Mouse (Mus musculus) right cerebral cortex, postnatal 4 days (tissue): ENCODE measurements around the gene Pla1a.
"Not testable (repeated sequence)": the region's sequence is repeated elsewhere in the genome, so short reads cannot be mapped to it uniquely, and the experiment has no call there.

Source experiments
- DNase-seq: peaks from one replicate; pipeline ENCODE4 v3.0.0-alpha.2; 2022

The Pla1a gene

DNA sequence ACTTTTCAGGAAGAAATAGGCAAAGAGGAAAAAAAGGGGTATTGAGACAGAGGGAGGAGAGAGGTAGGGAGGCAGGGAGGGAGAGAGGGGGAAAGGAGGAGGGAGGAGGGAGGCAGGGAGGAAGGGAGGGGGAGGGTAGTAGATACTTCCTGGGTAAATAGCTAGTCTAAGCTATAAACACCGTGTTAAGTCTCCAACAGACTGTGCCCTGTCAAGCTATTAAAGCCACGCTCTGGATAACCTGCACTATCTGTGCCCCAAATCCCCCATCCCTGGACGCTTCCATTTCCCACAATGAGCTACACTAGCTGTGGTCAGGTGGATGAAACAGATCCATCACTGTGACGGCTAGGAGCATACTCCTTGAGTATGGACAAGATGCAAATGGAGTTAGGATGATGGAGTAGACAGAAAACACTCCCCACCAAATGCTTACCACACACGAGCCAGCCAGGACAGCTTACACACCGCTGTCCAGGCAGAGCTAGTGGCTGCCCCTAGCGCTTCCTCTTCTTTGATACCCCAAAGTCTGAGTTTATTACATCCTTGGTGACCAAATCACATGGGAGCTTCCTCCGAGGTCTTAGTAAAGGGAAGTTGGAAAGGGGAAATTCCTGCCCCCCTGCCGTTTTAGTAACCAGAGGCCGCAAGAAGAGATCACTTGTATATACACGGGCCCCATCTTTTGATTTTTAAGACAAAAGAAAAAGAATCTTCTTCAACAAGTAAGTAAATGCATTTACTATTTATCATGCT, 24.0 kb upstream of the Pla1a start:
- DNase-seq = no peak

- no peak for DNase-seq
These were observed 22.8 kb upstream of the Pla1a start, which contains the start of gene Cd80 for GRCm38 (mm10) chr16:38455511-38456418. Cd80 (plus strand) TSS chr16:38455561.

DNA sequence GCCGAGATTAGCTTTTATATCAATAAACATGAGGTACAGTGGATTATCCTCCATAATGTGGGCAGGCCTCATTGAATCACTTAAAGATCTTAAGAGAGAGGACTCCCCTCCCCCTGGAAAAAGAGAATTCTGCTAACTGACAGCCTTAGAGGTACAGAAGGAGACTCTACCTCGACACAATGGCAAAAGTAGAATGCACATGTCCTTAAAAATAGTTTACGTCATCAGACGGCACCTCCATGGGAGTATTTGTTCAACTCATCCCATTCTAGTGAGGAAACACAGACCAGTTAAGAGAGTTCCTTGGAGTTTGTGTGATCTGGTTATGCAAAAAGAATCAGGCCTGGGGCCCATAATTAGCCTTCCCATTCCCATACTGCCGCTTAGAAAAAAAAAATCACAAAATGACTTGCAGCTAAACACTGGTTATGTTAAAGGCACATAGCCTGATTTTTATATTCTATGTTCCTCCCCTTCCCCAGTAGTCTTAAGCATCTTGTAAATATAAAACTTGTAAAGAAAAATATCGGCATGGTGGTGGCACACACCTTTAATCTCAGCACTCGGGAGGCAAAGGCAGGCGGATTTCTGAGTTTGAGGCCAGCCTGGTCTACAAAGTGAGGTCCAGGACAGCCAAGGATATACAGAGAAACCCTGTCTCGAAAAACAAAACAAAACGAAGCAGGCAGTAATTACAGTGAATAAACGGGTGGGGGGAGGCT, 21.7 kb upstream of the Pla1a start:
- no peak for DNase-seq

DNA sequence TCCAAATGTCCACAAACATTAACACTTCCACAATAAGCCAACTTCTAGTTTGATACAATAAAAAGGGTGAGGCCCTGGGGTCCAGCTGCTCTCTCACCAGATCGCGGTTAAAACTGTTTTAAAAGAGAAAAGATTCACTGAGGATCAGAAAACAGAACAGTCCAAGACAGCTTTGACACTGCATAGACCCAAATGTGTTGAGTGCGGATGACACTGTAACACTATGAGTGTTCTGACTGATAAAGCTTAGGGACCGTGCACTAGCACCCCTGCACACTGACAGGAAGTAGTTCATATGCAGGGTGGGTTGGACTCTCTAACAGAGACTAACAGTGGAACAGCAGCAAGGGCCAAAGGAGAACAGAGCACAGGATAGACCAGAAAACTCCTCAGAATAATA, 21.0 kb upstream of the Pla1a start:
- no peak for DNase-seq

DNA sequence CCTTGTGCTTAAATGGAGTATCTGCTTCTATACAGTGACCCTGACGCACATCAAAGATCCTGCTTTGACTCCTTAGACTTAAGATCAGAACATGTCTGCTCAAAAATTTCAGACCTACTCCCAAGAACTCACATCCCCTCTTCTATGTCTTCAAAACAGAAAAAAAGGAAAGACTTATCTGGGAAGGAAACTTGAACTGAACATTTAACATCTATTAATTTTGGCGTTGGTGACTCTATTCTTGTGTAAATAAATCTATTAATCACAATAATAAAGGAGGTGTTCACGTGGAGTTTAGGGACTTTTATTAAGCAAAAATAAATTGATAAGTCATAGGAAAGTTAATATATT, 20.2 kb upstream of the Pla1a start:
- no peak for DNase-seq

DNA sequence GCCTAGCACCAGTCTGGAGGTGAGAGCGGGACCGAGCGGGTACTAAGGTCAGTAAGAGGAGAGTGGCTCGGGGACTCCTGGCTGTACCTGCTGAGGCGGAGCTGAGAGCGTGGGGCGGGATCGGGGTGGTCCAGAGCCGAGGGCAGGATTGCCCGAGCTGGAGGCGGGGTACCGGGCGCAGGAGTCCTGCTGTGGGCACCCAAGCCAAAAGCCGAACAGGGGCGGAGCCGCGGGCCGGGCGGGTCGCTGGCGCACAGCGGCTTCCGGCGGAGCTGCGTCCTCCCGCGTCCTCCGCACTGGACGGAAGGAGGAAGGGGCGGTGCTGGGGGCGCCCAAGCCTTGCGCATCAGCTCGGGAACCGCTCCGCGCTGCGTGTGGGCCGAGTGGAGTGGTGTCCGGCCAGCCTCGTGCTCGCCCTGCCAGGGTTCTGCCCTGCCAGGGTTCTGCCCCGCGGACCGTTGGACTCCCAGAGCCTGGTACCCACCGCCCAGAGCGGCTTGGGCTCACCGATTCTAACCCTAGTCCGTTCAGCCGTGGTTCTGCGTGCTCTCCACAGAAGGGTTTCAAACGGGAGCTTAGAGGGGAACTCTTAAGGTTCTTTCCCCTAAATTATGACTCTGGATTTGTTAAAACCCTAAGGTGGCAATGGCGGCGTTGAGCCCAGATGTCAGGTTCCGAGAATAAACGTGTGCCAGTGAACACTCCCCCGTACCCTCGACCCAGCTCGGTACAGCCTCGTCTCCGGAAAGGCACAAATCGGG, 19.7 kb upstream of the Pla1a start, which contains the start of gene Adprh:
Adprh (minus strand) TSS at position 262 of the 761 bp plus-strand sequence.
- peak; percentile 83 for DNase-seq

- no peak for DNase-seq
These were observed 18.7 kb upstream of the Pla1a start for GRCm38 (mm10) chr16:38451421-38452205.

- DNase-seq = no peak
These were observed 17.8 kb upstream of the Pla1a start for GRCm38 (mm10) chr16:38450707-38451106.

- DNase-seq = no peak
These were observed 15.5 kb upstream of the Pla1a start for GRCm38 (mm10) chr16:38448458-38448857.

DNA sequence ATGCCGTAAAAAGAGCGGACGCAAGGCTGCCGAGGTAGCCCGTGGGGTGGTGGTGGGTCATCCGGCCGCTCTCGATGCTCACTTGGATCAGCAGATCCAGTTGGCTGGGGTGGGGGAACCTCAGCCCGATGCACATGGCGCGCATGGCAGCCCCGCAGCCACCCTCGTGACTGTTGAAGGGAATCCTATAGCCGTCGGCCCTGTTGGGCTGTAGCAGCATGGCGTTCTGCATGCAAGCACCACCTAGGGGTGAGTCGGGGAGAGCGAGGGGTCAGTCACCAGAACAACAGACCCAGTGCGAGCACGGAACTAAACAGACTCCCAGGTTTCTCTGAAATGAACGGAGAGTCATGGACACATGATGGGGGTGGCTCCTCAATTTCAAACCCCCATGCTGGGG, 14.4 kb upstream of the Pla1a start:
- DNase-seq = no peak

DNA sequence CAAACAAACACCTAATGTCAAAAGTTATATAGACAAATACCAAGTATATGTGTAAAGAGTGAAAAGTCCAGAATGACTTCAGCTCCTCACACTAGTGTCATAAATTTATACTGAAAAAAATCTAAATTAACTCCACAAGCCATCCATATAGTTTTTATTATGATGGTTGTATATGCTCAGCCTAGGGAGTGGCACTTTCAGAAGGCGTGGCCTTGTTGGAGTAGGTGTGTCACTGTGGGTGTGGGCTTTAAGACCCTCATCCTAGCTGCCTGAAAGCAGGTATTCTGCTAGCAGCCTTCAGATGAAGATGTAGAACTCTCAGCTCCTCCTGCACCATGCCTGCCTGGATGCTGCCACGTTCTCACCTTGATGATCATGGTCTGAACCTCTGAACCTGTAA, 13.2 kb upstream of the Pla1a start:
- DNase-seq = not testable (repeated sequence)

GRCm38 (mm10) chr16:38445576-38445975, 12.6 kb upstream of the Pla1a start:
- no peak for DNase-seq

GRCm38 (mm10) chr16:38445046-38445445, 12.1 kb upstream of the Pla1a start:
- DNase-seq = no peak

GRCm38 (mm10) chr16:38443721-38444464, 10.9 kb upstream of the Pla1a start:
- no peak for DNase-seq

DNA sequence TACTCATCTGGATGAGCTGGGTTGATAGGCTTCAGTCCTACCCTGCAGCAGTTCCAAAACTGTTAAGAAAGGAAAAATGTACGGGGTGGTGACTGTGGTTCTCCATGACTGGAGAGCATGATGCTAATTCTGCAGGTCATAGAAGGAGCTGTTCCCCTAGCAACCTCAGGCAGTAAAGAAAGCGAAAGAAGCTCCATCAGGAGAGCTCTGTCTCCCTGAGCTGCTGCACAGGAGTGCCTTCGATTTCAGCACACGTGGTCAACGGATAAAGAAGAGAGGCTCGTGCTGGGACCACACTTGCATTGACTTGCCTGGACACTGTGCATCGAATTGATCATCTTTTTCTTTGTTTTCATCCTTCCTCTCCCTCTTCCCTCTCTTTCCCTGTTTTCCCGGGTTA, 9.3 kb upstream of the Pla1a start:
- DNase-seq = no peak

DNA sequence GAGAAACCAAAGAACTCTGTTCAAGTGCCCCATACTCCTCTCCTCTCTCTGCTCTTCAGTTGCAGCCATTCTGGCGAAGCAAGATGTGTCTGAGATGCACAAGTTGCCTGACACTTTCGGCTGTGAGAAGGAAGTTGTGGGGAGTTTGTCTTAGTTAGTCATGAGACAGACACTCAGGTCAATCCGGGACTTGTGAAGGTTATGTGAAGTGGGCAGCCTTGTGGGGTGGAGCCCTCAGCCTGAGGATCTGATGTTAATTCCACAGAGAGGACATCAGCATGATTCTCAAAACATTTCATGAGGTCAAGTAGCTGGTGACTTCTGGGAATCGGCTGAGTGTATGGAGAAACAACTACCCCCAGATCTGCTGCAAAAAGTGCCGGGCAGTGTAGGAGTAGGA, 8.7 kb upstream of the Pla1a start:
- DNase-seq = no peak

- no peak for DNase-seq
These were observed 7.5 kb upstream of the Pla1a start for GRCm38 (mm10) chr16:38440403-38440802.

GRCm38 (mm10) chr16:38439190-38439589, 6.2 kb upstream of the Pla1a start:
- DNase-seq = no peak

DNA sequence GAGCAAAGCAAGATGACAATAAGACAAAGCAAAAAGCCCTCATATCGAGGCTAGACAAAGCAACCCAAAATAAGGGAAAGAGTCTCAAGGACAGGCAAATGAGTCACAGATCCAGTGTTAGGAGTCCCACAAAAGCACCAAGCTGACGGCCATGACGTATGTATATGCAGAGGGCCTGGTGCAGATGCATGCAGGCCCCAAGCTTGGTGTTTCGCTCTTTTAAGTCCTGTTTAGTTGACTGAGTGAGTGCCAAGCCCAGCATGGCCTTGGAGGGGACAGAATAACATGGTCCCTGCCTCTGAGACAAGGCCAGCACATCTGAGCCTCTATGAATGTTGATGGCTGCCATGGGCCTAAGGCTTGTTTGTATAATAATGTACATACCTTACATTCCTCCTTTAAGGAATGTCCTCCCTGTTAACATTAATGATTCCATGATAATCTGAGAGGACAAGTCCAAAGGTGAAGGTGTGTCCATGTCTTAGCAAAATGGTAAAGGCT, 1.4 kb upstream of the Pla1a start:
- no peak for DNase-seq

DNA sequence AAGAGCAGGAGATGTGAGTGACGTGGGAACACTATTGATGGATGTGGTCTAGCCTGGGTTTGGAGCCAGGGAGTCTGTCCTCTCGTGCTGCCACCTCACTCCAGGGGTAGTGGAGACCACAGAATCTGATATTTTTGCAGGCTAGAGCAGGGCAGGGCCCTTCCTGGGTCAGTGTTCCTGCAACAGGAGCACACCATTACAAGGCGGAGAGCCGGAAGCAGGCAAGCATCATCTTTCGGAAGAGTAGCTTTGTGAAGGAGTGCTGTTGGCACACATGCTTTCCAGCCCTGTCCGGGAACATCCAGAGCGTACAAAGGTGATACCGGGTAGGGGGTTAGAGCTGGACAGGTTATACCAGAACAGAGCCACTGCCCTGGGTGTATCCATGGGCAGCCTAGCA, 569 bp upstream of the Pla1a start:
- DNase-seq = no peak
